Mouse (Mus musculus): ENCODE measurements around the gene Csnk1g1.

Gene Csnk1g1

GRCm38 (mm10) chr9:65908394-65909300 lies at the start of gene Csnk1g1, which contains the start of gene Trip4:
Gene Csnk1g1 (plus strand): TSS chr9:65908924.
Gene Trip4 (minus strand): TSS chr9:65908794.
- DNase-seq: peak; percentile 94 to 96

- peak; percentile 54 to 76 for DNase-seq
Observed at GRCm38 (mm10) chr9:65859656-65860055, 49.1 kb upstream of the Csnk1g1 start.

GRCm38 (mm10) chr9:65884564-65885315 lies 24.0 kb upstream of the Csnk1g1 start:
- DNase-seq: peak; percentile 91 to 94

GRCm38 (mm10) chr9:65890143-65890628 lies 18.5 kb upstream of the Csnk1g1 start, which contains the start of gene Pclaf:
Gene Pclaf (plus strand): TSS chr9:65890237.
- peak; percentile 29 to 58 for DNase-seq

- DNase-seq: no peak
Observed at GRCm38 (mm10) chr9:65891126-65891525, 17.6 kb upstream of the Csnk1g1 start.

- DNase-seq: no peak
Observed at GRCm38 (mm10) chr9:65896977-65897376, 11.7 kb upstream of the Csnk1g1 start.

- DNase-seq: no peak
Observed at GRCm38 (mm10) chr9:65902879-65903278, 5.8 kb upstream of the Csnk1g1 start.

- no peak for DNase-seq
Observed at GRCm38 (mm10) chr9:65903419-65903818, 5.3 kb upstream of the Csnk1g1 start.

GRCm38 (mm10) chr9:65909301-65909801 lies 627 bp downstream of the Csnk1g1 start:
- peak; percentile 78 to 80 for DNase-seq

GRCm38 (mm10) chr9:65909837-65910236 lies 1.1 kb downstream of the Csnk1g1 start:
- no peak for DNase-seq

- DNase-seq: peak; percentile 34 to 50
Observed at GRCm38 (mm10) chr9:65913976-65914375, 5.3 kb downstream of the Csnk1g1 start.

- DNase-seq: no peak
Observed at GRCm38 (mm10) chr9:65917015-65917414, 8.3 kb downstream of the Csnk1g1 start.

GRCm38 (mm10) chr9:65928456-65928855 lies 19.7 kb downstream of the Csnk1g1 start:
- DNase-seq: no peak

- DNase-seq: no peak
Observed at GRCm38 (mm10) chr9:65929826-65930225, 21.1 kb downstream of the Csnk1g1 start.

- no peak for DNase-seq
Observed at GRCm38 (mm10) chr9:65937566-65937965, 28.8 kb downstream of the Csnk1g1 start.

- peak; percentile 27 to 39 for DNase-seq
Observed at GRCm38 (mm10) chr9:65951082-65951587, 42.4 kb downstream of the Csnk1g1 start.

GRCm38 (mm10) chr9:65970009-65970408 lies 61.3 kb downstream of the Csnk1g1 start:
- DNase-seq: no peak

- no peak for DNase-seq
Observed at GRCm38 (mm10) chr9:65973206-65973605, 64.5 kb downstream of the Csnk1g1 start.

GRCm38 (mm10) chr9:65975886-65976285 lies 67.2 kb downstream of the Csnk1g1 start:
- peak; percentile 40 to 73 for DNase-seq

- no peak for DNase-seq
Observed at GRCm38 (mm10) chr9:65982841-65983240, 74.1 kb downstream of the Csnk1g1 start.

GRCm38 (mm10) chr9:65987021-65987420 lies 78.3 kb downstream of the Csnk1g1 start:
- no peak for DNase-seq

GRCm38 (mm10) chr9:65995603-65996376 lies 87.1 kb downstream of the Csnk1g1 start:
- no peak for DNase-seq

Data from cerebellum, postnatal 25 days (tissue).